Mouse (Mus musculus) limb, embryonic 13.5 days (tissue): Measurements from ENCODE around the gene Gm20388. TPM values are rescaled to one million over a fixed set of nuclear protein-coding genes. Genes with fewer than 3 reads are reported as not detected.

Experiments
- ATAC-seq: fragments of 200-750 bp; cut with Nextera tagmentation; 2 replicates; pipeline ENCODE4 v1.8.0; 2017; ENCODE audit warnings: low read depth, moderate number of reproducible peaks, moderate TSS enrichment; ENCODE audit not compliant: low FRiP score
- H3K27ac ChIP-seq: fragments of 300-500 bp; sonication (generic); 2 replicates; pipeline ENCODE4 v1.5.1; 2015; ENCODE audit warnings: inconsistent platforms, mild to moderate bottlenecking, moderate library complexity
- H3K27me3 ChIP-seq: fragments of 300-500 bp; sonication (generic); 2 replicates; pipeline ENCODE4 v1.6.1; 2015; ENCODE audit warnings: mild to moderate bottlenecking, inconsistent platforms
- H3K36me3 ChIP-seq: fragments of 300-500 bp; sonication (generic); 2 replicates; pipeline ENCODE4 v1.6.1; 2015; ENCODE audit warnings: inconsistent platforms, mild to moderate bottlenecking, moderate library complexity
- H3K4me1 ChIP-seq: fragments of 300-500 bp; sonication (generic); 2 replicates; pipeline ENCODE4 v1.6.1; 2015; ENCODE audit warnings: inconsistent platforms
- H3K4me2 ChIP-seq: fragments of 300-500 bp; sonication (generic); replicated peaks from 2 replicates; pipeline ENCODE4 v1.6.1; 2015; ENCODE audit warnings: inconsistent platforms, mild to moderate bottlenecking, moderate library complexity
- H3K4me3 ChIP-seq: fragments of 300-500 bp; sonication (generic); 2 replicates; pipeline ENCODE4 v1.5.1; 2015; ENCODE audit warnings: moderate library complexity, mild to moderate bottlenecking, inconsistent platforms
- H3K9ac ChIP-seq: fragments of 300-500 bp; sonication (generic); 2 replicates; pipeline ENCODE4 v1.6.1; 2015; ENCODE audit warnings: mild to moderate bottlenecking, inconsistent platforms
- H3K9me3 ChIP-seq: fragments of 300-500 bp; sonication (generic); 2 replicates; pipeline ENCODE4 v1.6.1; 2016; ENCODE audit warnings: inconsistent platforms
- WGBS: fragments of 180-500 bp; shearing (Covaris S2); methylation state at CpG from one replicate; pipeline ENCODE4 v1.1.7; 2015; 5-methylcytosine and 5-hydroxymethylcytosine counted together
- polyA plus RNA-seq: library from polyadenylated mRNA; unstranded; fragments of >200 nt; fragmentation: Nextera tagmentation; extraction: Ambion mirVana; gene quantifications from 2 replicates; pipeline ENCODE4 v1.2.1, GENCODE M21; 2015

Gm20388 gene
- polyA plus RNA-seq, 1 experiment from 2014 or later = 7.1 TPM

DNA sequence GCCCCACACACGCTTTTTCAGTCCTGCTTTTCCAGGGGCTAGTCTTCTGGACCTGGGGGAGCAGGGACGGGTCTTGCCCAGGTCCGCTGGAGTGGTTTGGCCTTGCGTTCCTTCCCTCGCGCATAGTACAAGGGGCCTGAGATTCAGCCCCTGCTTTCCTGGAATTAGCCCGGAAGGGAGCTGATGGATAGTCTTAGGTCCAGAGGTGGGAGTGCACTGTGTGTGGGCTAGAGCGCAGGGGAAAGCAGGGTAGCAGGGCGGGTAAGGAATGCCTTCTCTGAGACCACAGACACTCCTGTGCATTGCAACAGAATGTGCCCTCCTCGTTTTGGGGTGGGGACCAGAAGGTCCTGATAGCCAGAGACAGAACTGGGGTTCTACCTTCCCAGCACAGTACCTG lies 2666.5 kb downstream of the Gm20388 start:
- 44% methylated on average over 10 of the region's 10 CpGs for WGBS
- Histone ChIP-seq H3K9ac (0 out of 2 replicates have a peak overlapping the region, but pooled peaks have one; percentile 35), H3K4me2 (peak overlapping the region; percentile 77), H3K27ac (peak overlapping the region; percentile 79; the same call in 1 of the 2 replicates), H3K36me3 (peaks cover 29% of the 10 kb centered on the region), H3K9me3 (no peaks in the 10 kb centered on the region), H3K4me3 (peak overlapping the region; percentile 64), H3K4me1 (peaks cover 62% of the 10 kb centered on the region), H3K27me3 (no peaks in the 10 kb centered on the region)
- peak; percentile 17 for ATAC-seq

DNA sequence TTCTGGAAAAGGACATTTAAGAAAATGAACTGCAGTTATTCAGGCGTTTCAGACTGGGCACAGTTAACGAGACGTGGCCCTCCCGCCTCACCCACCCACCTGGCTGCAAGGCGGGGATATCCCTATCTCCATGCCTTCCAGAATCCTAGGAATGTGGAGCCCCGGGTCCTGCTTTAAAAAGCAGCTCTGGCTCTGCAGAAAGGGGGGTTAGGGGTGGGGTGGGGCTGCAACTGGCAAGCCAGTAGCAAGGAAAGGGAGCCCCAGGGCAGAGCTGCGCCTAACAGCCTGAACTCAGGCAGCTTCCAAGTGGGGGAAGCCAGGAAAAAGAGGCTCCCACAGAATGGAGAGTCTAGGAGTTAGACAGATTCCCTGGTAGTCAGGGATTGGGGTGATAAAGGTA lies 2668.6 kb downstream of the Gm20388 start:
- ATAC-seq = no peak
- peak overlapping the region; percentile 43 for H3K9ac ChIP-seq
- peaks cover 10% of the 10 kb centered on the region for H3K36me3 ChIP-seq
- peaks cover 62% of the 10 kb centered on the region for H3K4me1 ChIP-seq
- no peaks in the 10 kb centered on the region for H3K9me3 ChIP-seq
- peak overlapping the region; percentile 64 for H3K27ac ChIP-seq
- no peak overlapping the region for H3K4me3 ChIP-seq
- no peaks in the 10 kb centered on the region for H3K27me3 ChIP-seq
- 11% methylated on average over 7 of the region's 7 CpGs for WGBS
- H3K4me2 ChIP-seq = peak overlapping the region; percentile 36

DNA sequence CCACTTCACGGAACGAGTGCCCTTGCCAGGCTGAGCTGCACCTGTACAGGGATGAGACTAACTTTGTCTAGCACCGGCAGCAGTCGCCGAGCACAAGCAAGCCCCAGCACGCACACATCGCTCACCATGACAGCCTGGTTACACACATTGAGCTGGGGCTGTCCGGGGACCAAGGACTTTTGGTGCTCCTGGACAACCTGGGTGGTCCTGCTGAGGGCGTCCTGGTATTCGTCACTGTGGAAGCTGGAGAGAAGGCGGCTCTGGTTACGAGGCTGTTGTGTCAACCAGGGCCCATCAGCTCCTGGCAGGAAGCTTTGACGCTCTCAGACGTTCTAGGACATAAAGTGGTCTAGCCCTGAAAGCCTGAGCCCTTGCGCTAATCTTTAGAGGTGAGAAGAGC lies 2670.3 kb downstream of the Gm20388 start:
- H3K27me3 ChIP-seq = no peaks in the 10 kb centered on the region
- H3K4me1 ChIP-seq = peaks cover 57% of the 10 kb centered on the region
- H3K36me3 ChIP-seq = no peaks in the 10 kb centered on the region
- no peaks in the 10 kb centered on the region for H3K9me3 ChIP-seq
- no peak overlapping the region for H3K4me2 ChIP-seq
- WGBS = 24% methylated on average over 14 of the region's 15 CpGs
- no peak overlapping the region for H3K4me3 ChIP-seq
- no peak overlapping the region for H3K9ac ChIP-seq
- ATAC-seq = no peak
- H3K27ac ChIP-seq = no peak overlapping the region

DNA sequence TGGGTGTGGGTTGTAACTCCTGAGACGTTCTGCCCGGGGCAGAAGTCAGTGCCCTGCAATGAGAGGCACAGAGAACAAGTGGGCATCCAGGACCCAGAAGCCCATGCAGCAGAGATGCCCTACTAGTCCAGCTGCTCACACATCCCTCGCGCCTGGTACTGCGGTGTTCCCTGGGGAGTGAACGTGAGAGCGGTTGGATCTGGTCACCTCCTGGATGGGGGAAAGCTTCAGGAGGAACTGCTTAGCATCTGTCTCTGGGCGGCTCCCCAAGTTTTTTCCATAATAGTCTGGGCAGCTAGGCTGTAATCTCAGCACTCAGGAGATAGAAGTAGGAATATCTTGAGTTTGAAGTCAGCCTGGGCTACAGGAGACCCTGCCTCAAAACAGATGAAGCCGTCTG lies 2674.3 kb downstream of the Gm20388 start:
- WGBS = 83% methylated on average over 9 of the region's 9 CpGs
- peaks cover 37% of the 10 kb centered on the region for H3K4me1 ChIP-seq

DNA sequence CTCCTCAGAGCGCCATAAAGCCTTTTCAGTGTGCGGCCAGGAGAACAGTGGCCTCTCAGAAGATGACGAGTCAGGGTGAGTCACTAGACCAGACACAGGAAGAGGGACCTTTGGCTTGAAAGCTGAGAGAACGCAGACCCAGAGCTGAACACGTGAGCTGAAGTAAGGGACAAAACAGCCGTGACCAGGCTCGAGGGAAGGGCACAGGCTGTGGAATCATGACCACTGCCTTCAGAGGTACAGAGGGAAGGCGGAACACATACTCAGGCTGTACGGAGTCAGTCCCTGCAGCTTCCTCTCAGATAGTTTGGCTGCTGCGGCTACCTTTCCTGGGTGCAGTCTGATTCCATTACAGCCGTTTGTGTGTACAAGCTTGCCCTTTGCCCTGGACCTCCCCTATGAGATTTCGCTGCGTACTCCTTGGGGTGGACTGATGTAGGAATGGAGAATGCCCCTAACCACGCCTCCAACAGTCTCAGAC lies 2674.8 kb downstream of the Gm20388 start:
- Histone ChIP-seq H3K4me3 (no peak overlapping the region), H3K27me3 (no peaks in the 10 kb centered on the region), H3K36me3 (no peaks in the 10 kb centered on the region), H3K4me1 (peaks cover 33% of the 10 kb centered on the region), H3K9me3 (no peaks in the 10 kb centered on the region), H3K9ac (no peak overlapping the region), H3K4me2 (no peak overlapping the region), H3K27ac (no peak overlapping the region; the same call in 1 of the 2 replicates)
- ATAC-seq = no peak
- WGBS = 62% methylated on average over 14 of the region's 14 CpGs

More for the DNA sequence above, 2674.3 kb downstream of the Gm20388 start:
- H3K36me3 ChIP-seq = no peaks in the 10 kb centered on the region
- H3K9ac ChIP-seq = no peak overlapping the region
- no peak overlapping the region for H3K27ac ChIP-seq
- no peaks in the 10 kb centered on the region for H3K27me3 ChIP-seq
- ATAC-seq = no peak
- no peaks in the 10 kb centered on the region for H3K9me3 ChIP-seq
- no peak overlapping the region for H3K4me3 ChIP-seq
- H3K4me2 ChIP-seq = no peak overlapping the region

GRCm38 (mm10) chr8:122586171-122586570 lies 2675.5 kb downstream of the Gm20388 start:
- Histone ChIP-seq H3K4me1 (peaks cover 25% of the 10 kb centered on the region), H3K9ac (no peak overlapping the region), H3K36me3 (no peaks in the 10 kb centered on the region), H3K4me3 (no peak overlapping the region), H3K27me3 (no peaks in the 10 kb centered on the region), H3K9me3 (no peaks in the 10 kb centered on the region), H3K4me2 (no peak overlapping the region), H3K27ac (no peak overlapping the region)
- 33% methylated on average over 7 of the region's 7 CpGs for WGBS
- ATAC-seq = no peak

- no peak overlapping the region for H3K4me3 ChIP-seq
- H3K27me3 ChIP-seq = no peaks in the 10 kb centered on the region
- no peak overlapping the region for H3K27ac ChIP-seq
- peaks cover 23% of the 10 kb centered on the region for H3K4me1 ChIP-seq
- 73% methylated on average over 10 of the region's 10 CpGs for WGBS
- no peak for ATAC-seq
- no peak overlapping the region for H3K4me2 ChIP-seq
- H3K9ac ChIP-seq = no peak overlapping the region
- no peaks in the 10 kb centered on the region for H3K36me3 ChIP-seq
- no peaks in the 10 kb centered on the region for H3K9me3 ChIP-seq
Observed at GRCm38 (mm10) chr8:122586749-122587148, 2676.1 kb downstream of the Gm20388 start.

GRCm38 (mm10) chr8:122593240-122593639 lies 2682.6 kb downstream of the Gm20388 start:
- Histone ChIP-seq H3K27me3 (no peaks in the 10 kb centered on the region), H3K36me3 (peaks cover 18% of the 10 kb centered on the region), H3K4me1 (no peaks in the 10 kb centered on the region; the same call in 1 of the 2 replicates), H3K27ac (no peak overlapping the region), H3K4me3 (no peak overlapping the region), H3K4me2 (no peak overlapping the region), H3K9ac (peak overlapping the region; percentile 43), H3K9me3 (no peaks in the 10 kb centered on the region)
- no peak for ATAC-seq
- 40% methylated on average over 12 of the region's 12 CpGs for WGBS

GRCm38 (mm10) chr8:122593783-122594507 lies 2683.3 kb downstream of the Gm20388 start:
- Histone ChIP-seq H3K27me3 (no peaks in the 10 kb centered on the region), H3K4me3 (no peak overlapping the region), H3K36me3 (peaks cover 20% of the 10 kb centered on the region), H3K27ac (no peak overlapping the region), H3K9me3 (no peaks in the 10 kb centered on the region), H3K4me2 (no peak overlapping the region), H3K4me1 (no peaks in the 10 kb centered on the region; the same call in 1 of the 2 replicates), H3K9ac (peak overlapping the region; percentile 43)
- WGBS = 74% methylated on average over 19 of the region's 19 CpGs
- ATAC-seq = no peak

DNA sequence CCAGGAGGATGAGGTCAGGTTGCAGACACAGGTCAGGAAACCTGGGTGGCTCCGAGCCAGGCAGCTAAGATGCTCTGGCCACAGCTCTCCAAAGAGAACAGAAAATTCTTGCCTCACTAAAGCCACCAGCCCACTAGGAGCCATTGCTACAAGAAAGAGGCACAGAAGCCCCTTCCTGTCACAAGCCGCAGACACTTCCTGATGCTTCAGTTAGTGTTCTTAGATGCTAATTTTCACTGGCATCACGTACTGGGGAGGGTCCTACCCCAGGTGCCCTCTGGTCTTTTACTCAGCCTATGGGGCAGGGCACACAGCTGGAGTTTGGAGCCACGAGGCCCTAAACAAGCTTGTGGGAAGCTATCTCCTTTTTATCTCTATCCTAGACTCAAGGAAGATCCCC lies 2685.4 kb downstream of the Gm20388 start:
- H3K4me2 ChIP-seq = no peak overlapping the region
- H3K27me3 ChIP-seq = no peaks in the 10 kb centered on the region
- ATAC-seq = no peak
- 0 out of 2 replicates have a peak overlapping the region, but pooled peaks have one; percentile 25 for H3K9ac ChIP-seq
- H3K27ac ChIP-seq = no peak overlapping the region
- WGBS = 60% methylated on average over 4 of the region's 4 CpGs
- no peaks in the 10 kb centered on the region; the same call in 1 of the 2 replicates for H3K4me1 ChIP-seq
- no peak overlapping the region for H3K4me3 ChIP-seq
- H3K36me3 ChIP-seq = peaks cover 20% of the 10 kb centered on the region
- H3K9me3 ChIP-seq = no peaks in the 10 kb centered on the region

GRCm38 (mm10) chr8:122600666-122601065 lies 2690.0 kb downstream of the Gm20388 start:
- 88% methylated on average over 9 of the region's 9 CpGs for WGBS
- Histone ChIP-seq H3K9ac (no peak overlapping the region), H3K27me3 (no peaks in the 10 kb centered on the region), H3K4me1 (no peaks in the 10 kb centered on the region), H3K27ac (no peak overlapping the region), H3K4me3 (no peak overlapping the region), H3K4me2 (no peak overlapping the region), H3K36me3 (peaks cover 5% of the 10 kb centered on the region), H3K9me3 (no peaks in the 10 kb centered on the region)
- ATAC-seq = no peak

DNA sequence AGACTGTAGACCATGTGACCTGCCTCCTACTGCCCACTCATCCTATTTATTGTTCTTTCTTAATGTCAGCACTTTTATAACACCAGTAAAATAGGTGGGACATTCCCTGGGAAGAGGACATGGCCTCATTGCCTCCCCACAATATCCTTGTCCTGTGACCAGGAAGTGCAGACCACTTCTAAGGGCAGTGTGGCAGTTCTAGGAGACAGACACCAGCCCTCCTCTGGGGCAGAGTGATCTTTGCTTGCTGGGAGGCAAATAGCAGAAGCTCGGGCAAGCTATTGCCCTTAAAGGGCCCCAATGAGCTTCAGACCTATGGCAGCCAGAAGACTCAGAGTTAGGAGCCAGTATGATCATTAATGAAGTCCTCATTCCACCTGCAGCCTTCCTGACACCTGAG lies 2694.0 kb downstream of the Gm20388 start:
- H3K27ac ChIP-seq = no peak overlapping the region
- 50% methylated on average over 1 of the region's 1 CpGs for whole genome bisulfite sequencing
- no peak overlapping the region for H3K4me2 ChIP-seq
- H3K4me3 ChIP-seq = no peak overlapping the region
- no peaks in the 10 kb centered on the region for H3K36me3 ChIP-seq
- no peak overlapping the region for H3K9ac ChIP-seq
- no peaks in the 10 kb centered on the region for H3K4me1 ChIP-seq
- no peak for ATAC-seq
- no peaks in the 10 kb centered on the region for H3K9me3 ChIP-seq
- H3K27me3 ChIP-seq = no peaks in the 10 kb centered on the region
